Mouse (Mus musculus) E14TG2a.4 (cell line): ENCODE measurements around the gene Ercc2.

Experiments
- CTCF ChIP-seq: conservative IDR thresholded peaks from 2 replicates; pipeline ENCODE4 v1.5.1; 2014; ENCODE audit warnings: low read length
- NANOG ChIP-seq: IDR thresholded peaks from 2 replicates; pipeline ENCODE4 v1.6.1; 2014; ENCODE audit warnings: borderline replicate concordance, low read length, mixed read lengths
- POU5F1 ChIP-seq: IDR thresholded peaks from 2 replicates; pipeline ENCODE4 v1.6.1; 2014; ENCODE audit warnings: low read length, borderline replicate concordance

GRCm38 (mm10) chr7:19424051-19424450 is 42.2 kb downstream of the Ercc2 start:
- TF ChIP-seq CTCF (no peak), NANOG (no peak), POU5F1 (no peak)
